Mouse (Mus musculus): Measurements from ENCODE around the gene Palld. TPM values are rescaled to one million over a fixed set of nuclear protein-coding genes. Genes with fewer than 3 reads are reported as not detected.

Gene Palld
- total RNA-seq, 1 experiment from 2014 or later = 0.70 TPM

Other genes with a start within 250 kb of the Palld start
- 50.0 and 51.7 TPM in 2 replicates for gene Ddx60, start 25.4 kb upstream of the Palld start, total RNA-seq (2017)
- gene Anxa10, start 220.5 kb upstream of the Palld start, total RNA-seq (2017) = not detected in 2 replicates

Data from neutrophil, adult 5-6 weeks (primary cell).